Mouse (Mus musculus): ENCODE data around the gene Galp. TPM values are rescaled to one million over a fixed set of nuclear protein-coding genes. Genes with fewer than 3 reads are reported as not detected.
A peak's percentile ranks its signal among the peaks of the same experiment; 100 is the strongest.
"Not testable (repeated sequence)": the region's sequence is repeated elsewhere in the genome, so short reads cannot be mapped to it uniquely, and the experiment has no call there.

The Galp gene
- total RNA-seq (2021), result not detected
- long read RNA-seq, experiment 1, result 0 reads
- long read RNA-seq, experiment 2, result 0 reads

DNA sequence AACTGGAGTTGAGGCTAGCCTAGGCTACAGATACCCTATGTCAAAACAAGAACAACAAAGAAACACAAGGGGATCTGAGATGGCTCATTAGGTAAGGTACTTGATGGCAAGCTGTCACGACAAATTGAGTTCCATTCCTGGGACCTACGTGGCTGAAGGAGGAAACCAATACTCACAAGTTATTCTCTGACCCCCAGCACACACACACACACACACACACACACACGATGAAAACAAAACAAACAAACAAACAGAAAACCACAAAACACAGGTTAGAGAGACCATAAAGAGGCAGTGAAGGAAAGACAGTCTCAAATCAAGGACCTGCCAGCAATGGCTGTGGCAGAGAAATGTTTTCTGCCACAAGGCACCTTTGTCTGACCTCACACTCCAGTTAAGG, at the start of gene Galp:
TSS of gene Galp (plus strand) at position 301 of the 400 bp plus-strand sequence.
- no peak for DNase-seq

DNA sequence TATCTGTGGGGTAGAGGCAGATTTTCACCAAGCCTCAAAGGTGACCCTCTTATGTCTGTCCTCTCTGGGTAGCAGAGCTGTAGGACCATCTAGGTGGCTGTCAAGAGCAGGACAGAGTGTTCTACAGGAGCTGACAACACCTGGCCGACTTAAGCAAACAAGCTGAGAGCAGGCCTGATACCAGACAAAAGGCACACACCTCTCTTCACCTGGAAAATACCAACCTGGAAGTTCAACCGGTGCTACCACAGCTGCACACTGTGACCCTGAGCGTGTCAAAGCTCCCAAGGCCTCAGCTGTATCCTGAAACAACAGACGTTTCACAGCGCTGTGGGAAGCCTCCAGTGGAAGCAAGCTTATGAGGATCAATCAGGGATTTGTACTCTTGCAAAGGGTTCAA, 49.2 kb upstream of the Galp start:
- no peak for DNase-seq

DNA sequence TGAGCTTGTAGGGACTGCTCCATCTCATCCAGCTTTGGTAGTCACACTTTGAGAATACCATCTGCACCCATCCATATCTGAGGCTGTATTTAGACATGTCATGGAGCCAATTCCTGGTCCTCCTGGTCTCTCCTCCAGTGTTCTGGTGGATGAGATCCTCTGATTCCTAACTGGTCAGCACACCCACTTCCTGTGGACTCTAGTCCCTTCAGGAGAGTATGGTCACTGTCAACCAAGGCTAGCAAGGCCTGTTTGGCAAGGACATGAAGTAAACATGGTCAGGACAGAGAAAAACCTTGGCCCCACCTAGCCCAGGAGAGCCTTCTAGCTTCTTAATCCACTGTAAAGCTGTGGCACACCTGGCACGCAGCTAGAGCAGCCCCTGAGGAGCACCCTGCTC, 45.6 kb upstream of the Galp start:
- DNase-seq, result no peak

DNA sequence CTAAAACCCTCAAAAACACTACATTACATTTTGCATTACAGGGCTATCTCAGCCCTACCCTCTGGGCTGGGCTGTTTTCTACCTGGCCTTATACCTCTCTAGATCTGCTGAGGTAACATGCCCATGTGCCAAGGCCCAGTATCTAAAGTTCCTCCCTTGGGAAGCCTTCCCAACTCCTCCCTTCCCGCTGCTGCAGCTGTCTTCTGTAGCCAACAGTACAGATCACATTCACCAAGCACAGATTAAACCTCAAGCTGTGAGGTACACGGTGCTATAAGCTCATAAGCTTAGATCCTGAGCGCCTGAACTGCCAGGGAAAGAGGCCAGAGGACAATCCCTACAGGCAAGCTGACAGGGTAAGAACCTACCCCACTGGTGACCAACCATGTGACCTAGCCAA, 44.9 kb upstream of the Galp start:
- peak; percentile 32 to 45 for DNase-seq

DNA sequence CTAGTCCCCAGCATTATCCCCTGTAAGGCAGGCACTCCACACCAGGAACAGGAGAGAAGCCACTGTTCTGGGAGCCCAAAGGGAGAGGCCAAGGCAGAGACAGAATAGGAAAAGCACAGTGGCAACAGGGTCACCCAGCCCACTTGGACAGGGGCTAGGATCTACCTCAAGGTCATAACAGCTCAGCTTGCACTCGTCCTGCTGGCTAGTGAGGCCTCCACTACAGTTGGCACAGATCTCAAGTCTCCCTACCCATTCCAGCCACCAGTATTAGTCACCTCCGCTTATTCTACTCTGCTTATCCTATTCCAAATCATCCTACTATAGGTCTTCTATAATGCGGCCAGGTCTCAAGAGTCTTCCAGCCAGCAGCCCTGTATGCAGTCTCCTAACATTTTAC, 43.8 kb upstream of the Galp start:
- DNase-seq, result peak in 1 of 2 experiments; percentile 22

DNA sequence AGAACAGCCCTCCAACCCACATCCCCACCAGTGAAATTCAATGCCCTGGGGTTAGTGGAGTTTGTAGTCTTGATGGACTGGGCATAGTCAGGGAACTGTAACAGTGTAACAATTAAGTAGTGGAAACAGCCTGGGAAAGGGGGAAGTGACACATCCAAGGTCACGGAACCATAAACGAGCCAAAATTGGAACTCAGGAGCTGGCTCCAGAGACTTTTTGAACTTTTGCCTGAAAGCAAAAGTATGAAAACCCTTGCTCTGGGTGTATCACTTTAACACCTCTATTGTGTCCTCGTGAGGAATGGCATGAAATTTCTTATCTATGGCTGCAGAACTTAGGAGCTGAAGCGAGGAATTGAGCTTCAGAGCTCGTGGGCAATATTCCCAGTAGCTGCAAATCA, 42.7 kb upstream of the Galp start:
- DNase-seq, result no peak

DNA sequence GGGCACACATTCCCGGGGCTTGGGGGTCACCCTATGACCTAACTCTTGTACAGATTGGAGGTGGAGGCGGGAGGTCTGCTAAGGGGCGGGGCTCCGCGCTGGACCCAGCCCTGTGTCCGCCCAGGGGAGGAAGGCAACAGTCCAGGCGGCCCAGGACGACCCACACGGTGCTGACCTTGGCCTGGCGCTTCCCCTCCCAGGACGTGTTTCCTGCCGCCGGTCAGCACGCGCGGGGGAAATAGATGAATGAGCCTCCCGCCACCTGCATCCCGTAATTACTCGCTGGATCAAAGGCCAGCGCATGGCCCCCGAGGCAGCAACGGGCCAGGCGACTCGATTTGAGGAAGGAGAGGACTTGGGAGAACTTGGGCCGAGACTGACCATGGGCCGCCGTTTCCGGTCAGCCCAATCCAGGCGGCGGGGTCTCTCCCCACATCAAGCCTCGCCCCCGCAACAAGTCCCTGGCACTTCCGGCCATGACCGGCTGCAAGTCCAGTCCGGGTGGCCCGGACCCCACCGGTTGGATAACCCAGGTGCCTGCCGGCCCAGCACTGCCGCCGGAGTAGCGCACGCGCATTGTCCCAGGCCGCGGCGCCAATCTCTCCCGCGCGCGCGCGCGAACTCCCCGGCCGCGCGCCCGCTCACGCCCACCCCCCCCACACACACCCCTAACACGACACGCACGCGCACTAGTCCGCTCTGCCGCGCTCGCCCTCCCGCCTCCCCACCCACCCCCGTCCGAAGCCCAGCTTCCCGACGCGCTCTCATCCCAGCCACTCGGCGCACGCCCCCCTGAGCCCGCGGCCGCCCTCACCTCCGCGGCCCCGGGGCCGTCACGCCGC, 41.6 kb upstream of the Galp start:
- peak; percentile 87 to 90 for DNase-seq

DNA sequence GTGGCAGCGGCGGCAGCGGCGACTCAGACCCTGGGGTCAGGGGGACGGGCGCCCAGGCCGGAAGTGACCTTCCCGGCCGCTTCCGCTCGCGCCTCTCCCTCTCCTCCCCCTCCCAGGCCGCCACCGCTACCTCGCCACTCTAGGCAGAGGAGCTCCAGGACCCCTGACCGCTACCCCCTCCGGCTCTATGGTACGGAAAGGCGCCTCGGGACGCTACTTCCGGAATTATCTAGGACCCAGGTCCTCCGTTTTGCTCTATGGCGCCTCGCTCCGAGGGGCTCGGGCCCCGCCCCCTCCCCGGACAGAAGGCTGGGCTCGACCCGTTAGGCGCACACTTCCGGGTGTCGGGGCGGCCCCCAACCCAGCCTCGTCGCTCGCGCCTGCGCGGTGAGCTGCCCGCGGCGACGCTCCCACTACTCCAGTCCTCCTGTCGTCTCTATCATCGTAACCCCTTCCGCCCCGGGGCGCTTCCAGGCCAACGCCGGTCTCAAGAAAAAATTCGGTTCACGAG, 40.9 kb upstream of the Galp start, which contains the start of gene Zfp787:
TSS of gene Zfp787 (minus strand) at position 97 of the 511 bp plus-strand sequence.
- DNase-seq, result peak; percentile 96 to 98

DNA sequence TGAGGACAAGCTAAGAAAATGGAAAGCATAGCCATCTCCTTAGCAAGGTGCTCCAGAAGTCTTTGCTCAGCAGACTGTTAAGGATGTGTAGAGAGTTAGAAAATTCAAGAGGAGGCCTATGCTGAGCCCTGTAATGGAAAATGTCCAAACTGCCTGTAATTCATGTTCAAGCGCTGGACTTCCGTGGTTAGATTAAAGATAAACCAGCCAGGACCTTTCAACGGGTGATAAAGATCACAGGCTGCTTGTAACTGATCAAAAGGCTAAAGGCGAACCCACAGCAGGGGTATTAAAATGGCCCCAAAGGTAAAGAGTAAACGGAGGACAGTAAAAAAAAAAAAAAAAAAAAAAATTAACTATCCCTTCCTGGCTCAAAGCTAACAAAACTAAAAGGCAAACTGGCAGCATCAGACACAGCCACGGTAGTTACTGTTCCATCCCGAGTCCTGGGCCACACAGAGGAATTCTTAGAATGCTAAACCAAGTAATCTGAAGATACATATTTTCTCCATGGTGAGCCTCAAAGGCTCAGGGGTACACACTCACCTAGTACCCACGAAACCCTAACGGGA, 39.9 kb upstream of the Galp start:
- DNase-seq, result no peak

DNA sequence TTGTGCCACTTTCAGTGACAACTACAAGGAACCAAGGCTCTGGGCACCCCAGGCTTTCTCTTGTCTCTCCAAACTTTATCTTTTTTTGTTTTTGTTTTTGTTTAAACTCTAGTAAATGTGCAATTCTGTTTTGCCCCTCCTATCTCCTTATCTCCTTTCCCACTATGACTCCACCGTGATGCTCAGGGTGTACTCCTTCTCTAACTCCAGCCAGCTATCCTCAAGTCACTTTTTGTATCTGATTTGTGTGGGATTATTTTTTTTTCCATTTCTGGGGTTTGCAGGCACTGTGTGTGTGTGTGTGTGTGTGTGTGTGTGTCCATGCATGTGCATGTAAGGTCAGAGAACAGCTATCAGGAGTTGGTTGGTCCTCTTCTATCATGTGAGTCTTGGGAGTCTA, 39.4 kb upstream of the Galp start:
- no peak for DNase-seq

DNA sequence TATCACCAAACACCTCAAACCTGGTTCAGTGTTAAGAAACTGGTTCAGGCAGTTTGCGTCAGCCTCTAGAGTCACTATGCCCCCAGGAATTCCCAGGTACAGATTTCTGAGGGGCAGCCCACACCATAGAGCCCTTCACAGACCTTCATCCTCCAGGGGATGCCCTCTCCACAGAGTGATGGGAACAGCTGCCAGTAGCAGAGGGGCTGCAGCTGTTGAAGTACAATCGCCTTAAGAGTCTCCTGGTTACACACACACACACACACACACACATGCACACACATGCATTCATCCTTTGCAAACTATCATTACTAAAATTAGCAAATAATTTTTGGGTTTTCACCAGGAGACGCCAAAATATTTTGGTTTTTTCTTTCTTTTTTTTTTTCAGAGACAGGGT, 37.3 kb upstream of the Galp start:
- no peak for DNase-seq

DNA sequence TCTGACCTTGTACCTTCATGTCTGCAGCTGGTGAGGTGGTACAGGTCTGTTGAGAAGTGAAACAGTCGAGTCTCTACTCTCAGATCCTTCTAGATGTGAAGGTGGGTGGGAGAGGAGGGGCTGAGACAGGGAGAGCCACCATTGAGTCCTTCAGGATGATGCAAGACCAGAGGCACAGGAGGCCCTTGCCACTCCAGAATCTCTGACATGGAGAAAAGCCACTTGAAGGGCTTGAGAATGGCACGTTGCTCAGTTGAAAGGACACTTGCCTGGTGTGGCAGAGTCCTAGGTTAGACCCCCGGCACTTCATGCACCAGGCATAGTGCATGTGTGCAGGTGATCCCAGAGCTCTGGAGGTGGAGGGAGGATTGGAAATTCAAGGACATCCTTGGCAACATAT, 35.3 kb upstream of the Galp start:
- DNase-seq, result no peak

DNA sequence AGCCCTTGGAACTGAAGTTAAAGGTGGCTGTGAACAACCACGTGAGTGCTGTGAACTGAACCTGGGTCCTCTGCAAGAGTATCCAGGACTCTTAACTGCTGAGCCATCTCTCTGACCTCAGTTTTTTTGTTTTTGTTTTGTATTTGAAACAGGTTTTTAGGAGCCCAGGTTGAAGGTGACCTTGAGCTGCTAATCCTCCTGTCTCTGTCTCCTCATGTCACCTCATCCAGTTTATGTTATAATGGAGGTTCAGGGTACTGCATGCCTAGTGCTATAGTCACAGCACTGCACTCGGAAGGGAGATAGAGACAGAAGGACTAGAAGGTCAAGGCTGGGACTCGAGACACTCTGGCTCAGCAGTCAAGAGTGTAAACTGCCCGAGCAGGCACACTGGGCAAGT, 34.7 kb upstream of the Galp start:
- DNase-seq, result no peak

DNA sequence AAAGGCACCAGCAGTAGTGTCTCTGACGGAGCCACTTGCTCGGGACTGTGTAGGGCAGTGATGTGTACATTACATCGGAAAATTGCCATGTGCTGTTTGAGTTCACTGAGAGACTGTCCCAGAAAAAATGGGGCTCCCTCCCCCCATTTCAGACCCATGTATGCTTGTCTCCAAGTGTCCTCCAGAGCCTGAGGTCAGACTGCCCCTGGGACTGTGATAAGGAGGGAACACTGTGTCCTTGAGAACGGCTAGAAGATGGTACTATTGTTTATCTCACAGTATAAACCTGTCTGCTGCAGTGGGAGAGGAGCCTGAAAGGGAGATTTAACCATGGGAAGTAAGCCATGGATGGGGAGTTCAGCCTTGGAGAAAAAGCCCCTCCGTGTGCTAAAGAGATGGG, 32.2 kb upstream of the Galp start:
- DNase-seq, result no peak

DNA sequence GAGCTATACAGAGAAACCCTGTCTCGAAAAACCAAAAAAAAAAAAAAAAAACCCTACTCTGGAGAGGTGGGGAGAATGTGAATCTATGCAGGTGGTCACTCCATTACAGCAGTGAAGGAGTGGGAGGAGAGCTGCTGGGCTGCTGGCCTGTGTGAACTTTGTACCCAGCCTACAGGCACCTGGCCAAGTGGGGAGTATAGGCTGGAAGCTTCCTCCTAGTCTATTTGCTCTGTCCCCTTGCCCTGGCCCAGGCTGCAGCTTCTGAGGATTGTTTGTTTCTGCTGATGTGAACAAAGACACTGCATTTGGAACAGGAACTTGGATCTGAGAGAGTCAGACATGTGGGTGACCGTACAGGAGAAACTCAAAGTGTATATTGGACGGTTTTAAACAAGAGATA, 27.5 kb upstream of the Galp start:
- peak; percentile 19 to 50 for DNase-seq

DNA sequence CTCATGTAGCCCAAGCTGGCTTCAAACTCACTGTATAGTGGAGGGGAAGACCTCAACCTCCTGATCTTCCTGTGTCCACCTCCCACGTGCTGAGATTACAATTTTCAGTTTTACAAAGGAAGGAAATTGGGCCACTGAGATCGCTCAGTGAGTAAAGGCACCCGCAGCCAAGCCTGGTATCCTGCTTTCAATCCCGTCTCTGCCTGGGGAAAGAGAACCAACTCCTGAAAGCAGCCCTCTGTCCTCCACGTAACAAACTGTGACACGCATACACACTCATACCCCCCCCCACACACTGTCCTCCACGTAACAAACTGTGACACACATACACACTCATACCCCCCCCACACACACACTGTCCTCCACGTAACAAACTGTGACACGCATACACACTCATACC, 26.5 kb upstream of the Galp start:
- no peak for DNase-seq

DNA sequence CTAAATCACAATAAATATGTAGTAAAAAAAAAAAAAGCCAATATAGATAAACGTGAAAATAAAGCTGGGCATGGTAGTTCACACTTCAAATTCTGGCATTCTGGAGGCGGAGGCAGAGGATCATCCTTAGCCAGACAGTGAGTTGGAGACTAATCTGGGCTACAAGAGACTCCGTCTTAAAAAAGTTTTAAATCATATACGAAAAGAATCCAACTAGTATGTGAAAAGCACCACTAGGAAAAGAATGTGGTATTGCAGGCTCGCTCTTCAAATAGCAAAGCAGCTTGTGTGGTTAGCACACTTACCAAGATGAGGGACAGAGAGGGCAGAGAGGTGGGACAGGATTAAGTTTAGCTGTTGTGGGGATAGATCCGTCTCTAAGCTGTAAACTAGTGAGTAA, 26.0 kb upstream of the Galp start:
- DNase-seq, result no peak

DNA sequence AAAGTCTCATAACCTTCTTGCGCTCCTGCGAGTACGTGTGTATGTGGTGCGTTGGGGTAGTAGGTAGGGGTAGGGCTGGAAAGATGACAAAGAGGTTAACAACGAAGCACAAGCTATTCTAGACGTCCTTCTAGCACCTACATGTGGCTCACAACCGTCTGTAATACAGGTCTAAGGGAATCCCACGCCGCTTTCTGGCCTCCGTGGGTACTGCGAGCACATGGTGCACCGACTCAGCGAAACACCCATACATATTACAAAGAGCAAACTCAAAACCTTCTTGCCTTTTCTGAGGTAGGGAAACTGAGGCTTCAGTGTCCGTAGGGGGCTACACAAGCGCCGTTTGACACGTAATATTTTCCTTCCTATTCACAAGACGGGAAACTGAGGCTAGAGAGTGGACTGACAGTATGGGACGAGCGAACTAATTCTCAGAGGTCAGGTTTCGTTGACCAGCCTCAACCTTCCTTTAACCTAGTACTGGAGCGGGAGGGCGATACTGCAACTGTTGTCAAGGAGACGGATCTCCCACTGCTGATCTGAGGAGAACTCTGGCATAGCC, 25.4 kb upstream of the Galp start:
- DNase-seq, result peak; percentile 64 to 81

DNA sequence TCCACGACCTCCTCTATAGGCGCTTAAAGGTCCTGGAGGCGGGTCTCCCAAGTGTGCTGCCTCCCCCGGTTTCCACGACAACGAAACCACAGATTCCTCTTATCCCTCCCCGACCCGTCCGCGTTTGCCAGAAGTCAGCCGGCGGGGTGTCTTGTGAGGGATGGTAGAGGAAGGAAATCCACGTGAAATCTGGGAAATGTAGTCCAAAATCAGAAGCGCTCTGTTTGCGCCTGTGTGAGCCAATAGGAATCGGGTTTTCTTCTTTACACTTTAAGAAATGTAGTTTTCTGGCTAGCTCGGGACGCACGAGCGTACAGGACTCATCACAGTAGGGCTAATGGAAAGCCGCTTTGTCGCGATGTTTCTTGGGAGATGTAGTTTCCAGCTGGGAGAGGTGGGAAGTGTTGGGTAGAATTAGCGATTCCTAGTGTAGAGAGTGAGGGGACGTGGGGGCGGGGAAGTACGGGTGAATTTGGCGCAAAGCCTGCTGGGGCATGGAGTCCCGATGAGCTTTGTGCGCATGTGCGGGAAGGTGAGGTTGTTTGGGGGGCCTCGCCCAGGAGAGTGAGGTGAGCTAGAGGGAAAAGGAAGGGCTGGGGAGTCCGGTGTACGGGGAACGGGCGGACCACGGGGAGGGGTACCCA, 24.8 kb upstream of the Galp start, which contains the start of gene Zfp444:
TSS of gene Zfp444 (plus strand) at position 221 of the 644 bp plus-strand sequence.
- peak; percentile 98 to 99 for DNase-seq

DNA sequence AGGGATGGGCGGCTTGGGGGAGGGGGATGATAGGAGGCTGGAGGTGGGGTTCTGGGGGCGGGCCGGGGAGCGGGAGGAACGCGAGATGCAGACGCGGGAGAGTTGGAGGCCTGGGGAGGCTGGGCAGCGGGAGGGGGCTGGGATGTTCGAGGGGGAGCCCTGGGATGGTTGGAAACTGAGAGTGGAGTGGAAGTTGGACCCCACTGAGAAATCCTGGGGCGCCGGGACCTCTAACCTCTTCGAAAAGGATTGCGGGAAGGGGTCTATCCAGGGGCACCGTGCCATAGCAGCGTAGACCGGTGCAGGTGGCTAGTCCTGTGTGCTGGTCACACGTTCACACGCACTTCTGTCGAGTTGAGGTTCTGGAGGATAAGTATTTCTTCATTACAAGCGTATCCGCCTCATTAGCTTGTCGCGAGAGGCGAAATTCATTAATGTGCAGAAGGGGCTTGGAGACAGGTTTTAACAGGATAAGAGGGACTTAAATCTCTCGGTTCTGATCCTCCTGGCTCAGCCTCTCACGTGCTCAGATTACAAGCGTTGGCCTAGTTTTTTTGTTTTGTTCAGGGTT, 24.1 kb upstream of the Galp start:
- peak in 1 of 2 experiments; percentile 47 for DNase-seq

DNA sequence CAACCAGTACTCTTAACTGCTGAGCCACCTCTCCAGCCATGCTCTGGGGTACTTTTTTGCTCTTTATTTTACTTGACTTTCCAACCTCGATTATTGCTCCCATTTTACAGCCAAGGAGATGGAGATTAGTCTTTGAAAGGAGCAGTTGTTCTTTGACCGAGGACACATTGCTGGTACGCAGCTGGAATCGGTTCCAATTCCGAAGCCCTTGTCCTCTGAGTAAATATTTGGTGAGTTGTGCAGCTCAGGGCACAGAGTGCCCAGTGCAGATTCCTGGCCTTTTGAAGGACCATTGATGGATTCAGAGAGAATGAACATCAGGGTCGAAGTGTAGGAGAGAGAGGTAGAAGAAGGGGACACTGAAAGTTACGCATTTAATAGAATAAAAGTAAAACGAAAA, 23.0 kb upstream of the Galp start:
- no peak for DNase-seq

DNA sequence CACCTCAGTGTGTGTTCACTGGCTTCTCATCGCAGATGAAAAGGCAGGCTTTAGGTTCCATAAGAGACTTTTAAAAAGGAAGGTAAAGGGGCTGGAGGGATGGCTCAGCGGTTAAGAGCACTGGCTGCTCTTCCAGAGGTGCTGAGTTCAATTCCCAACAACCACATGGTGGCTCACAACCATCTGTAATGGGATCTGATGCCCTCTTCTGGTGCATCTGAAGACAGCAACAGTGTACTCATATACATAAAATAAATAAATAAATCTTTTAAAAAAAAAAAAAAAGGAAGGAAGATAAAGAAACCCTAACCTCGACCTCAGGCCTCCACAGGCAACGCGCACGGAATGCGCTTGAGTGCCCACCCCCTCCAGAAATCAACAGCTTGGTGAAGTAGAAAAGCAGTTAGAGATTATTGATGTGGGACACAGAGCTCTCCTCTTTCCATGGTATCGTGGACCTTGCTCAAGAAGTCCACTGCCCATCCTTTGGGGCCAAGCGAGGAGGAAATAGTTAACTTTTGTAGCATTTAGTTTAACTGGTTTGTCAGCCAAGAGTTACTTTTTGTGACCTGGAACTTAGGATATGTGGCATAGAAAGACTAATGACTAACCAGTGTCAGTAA, 22.4 kb upstream of the Galp start:
- DNase-seq, result not testable (repeated sequence)
